ENCODE assay signal across 8 mouse cellular contexts in genomic region chr11:69071262-69071661, GRCm38 (mm10). TPM values are rescaled to one million over a fixed set of nuclear protein-coding genes. Genes with fewer than 3 reads are reported as not detected.
DNase-seq lines count a peak whose midpoint lies in the region; ATAC-seq and TF ChIP-seq lines count a peak whose summit lies in the region.

No protein-coding gene starts in this region.

- peak overlapping the region; percentile 72 for H3K4me3 ChIP-seq in heart, embryonic 15.5 days
- H3K4me3 ChIP-seq in MEL (ENCODE audit: control insufficient read depth in 1 of 2, insufficient read depth in 1 of 2, low read depth in 2 of 2, low read length in 2 of 2) (peak overlapping the region; percentile 49 to 75), macrophage (ENCODE audit: inconsistent target) (peak overlapping the region; percentile 63)
- H3K4me3 ChIP-seq in forebrain, postnatal 0 days (ENCODE audit: low read depth, low read length) = peak overlapping the region; percentile 53

- DNase-seq in heart, postnatal 10 days = no peak
- no peak for DNase-seq in MEL (ENCODE audit: low read depth, low spot score)
- DNase-seq in forebrain, postnatal 0 days = no peak
- no peak for DNase-seq in embryo, embryonic 9.5 days (ENCODE audit: extremely low spot score)
- DNase-seq in right cerebral cortex, postnatal 14 days = no peak
- no peak for DNase-seq in gastrocnemius, postnatal 36 days

- intact Hi-C loops in heart, postnatal 10 days (cut with DNase I) = loop anchor here (5.0 kb wide), 1 partner anchor 176 kb away; no protein-coding TSS in a partner anchor
- intact Hi-C loops in gastrocnemius, postnatal 36 days (cut with DNase I) = no loop called here

- H3K36me3 ChIP-seq in heart, embryonic 15.5 days = no peaks in the 10 kb centered on the region
- H3K36me3 ChIP-seq in MEL (ENCODE audit: control insufficient read depth in 1 of 2, insufficient read depth in 2 of 2, low read length in 2 of 2) = peaks cover 0 to 2% of the 10 kb centered on the region in 2 experiments; a peak in 1 of 4 replicates
- no peaks in the 10 kb centered on the region for H3K36me3 ChIP-seq in forebrain, postnatal 0 days (ENCODE audit: insufficient read depth)
- H3K36me3 ChIP-seq in macrophage (ENCODE audit: inconsistent target) = no peaks in the 10 kb centered on the region

- WGBS in heart, embryonic 15.5 days = 25% methylated on average over 9 of the region's 9 CpGs
- 15% methylated on average over 9 of the region's 9 CpGs for WGBS in forebrain, postnatal 0 days
- WGBS in macrophage (ENCODE audit: missing documents) = 35% methylated on average over 9 of the region's 9 CpGs

- peaks cover 52% of the 10 kb centered on the region for H3K4me1 ChIP-seq in heart, embryonic 15.5 days (replicated peaks)
- H3K4me1 ChIP-seq in MEL (ENCODE audit: control insufficient read depth in 1 of 2, insufficient read depth in 2 of 2, low read length in 2 of 2) = peaks cover 0 to 2% of the 10 kb centered on the region in 2 experiments; a peak in 1 of 4 replicates
- H3K4me1 ChIP-seq in forebrain, postnatal 0 days (ENCODE audit: insufficient read depth) = peaks cover 12% of the 10 kb centered on the region

- no peak for TF ChIP-seq EP300 in MEL (IDR thresholded peaks at IDR 0.05; ENCODE audit: low read depth in 1 of 2, low read length in 2 of 2)

- no peaks in the 10 kb centered on the region for H3K9me3 ChIP-seq in heart, embryonic 15.5 days (replicated peaks)
- no peaks in the 10 kb centered on the region for H3K9me3 ChIP-seq in MEL (replicated peaks; ENCODE audit: insufficient read depth, low read length)
- H3K9me3 ChIP-seq in forebrain, postnatal 0 days (ENCODE audit: low read length) = no peaks in the 10 kb centered on the region

- peak overlapping the region; percentile 84 for H3K9ac ChIP-seq in heart, embryonic 15.5 days
- peak overlapping the region; percentile 77 for H3K9ac ChIP-seq in MEL (ENCODE audit: control insufficient read depth, low read depth, low read length, poor library complexity, severe bottlenecking)
- peak overlapping the region; percentile 69 for H3K9ac ChIP-seq in forebrain, postnatal 0 days

- H3K79me2 ChIP-seq in MEL (ENCODE audit: control insufficient read depth, insufficient read depth, low read length, poor library complexity) (peaks cover 5% of the 10 kb centered on the region; the same call in 1 of the 2 replicates), macrophage (ENCODE audit: inconsistent target) (no peaks in the 10 kb centered on the region)

- H3K4me2 ChIP-seq in heart, embryonic 15.5 days = peak overlapping the region; percentile 84
- H3K4me2 ChIP-seq in forebrain, postnatal 0 days (ENCODE audit: low read depth) = peak overlapping the region; percentile 75

- TF ChIP-seq RAD21 in MEL (IDR thresholded peaks at IDR 0.05; ENCODE audit: low read depth, low read length) = no peak

- TF ChIP-seq POLR2A in MEL (IDR thresholded peaks at IDR 0.05; ENCODE audit: control insufficient read depth in 1 of 2, insufficient read depth in 1 of 2, low read depth in 1 of 2, low read length in 2 of 2, poor library complexity in 1 of 2) = no peak

- no peak for TF ChIP-seq CTCF in MEL (IDR thresholded peaks at IDR 0.05 in 2 of 3, conservative IDR thresholded peaks at IDR 0.05 in 1 of 3; ENCODE audit: control insufficient read depth in 1 of 3, insufficient read depth in 1 of 3, low read depth in 2 of 3, low read length in 3 of 3, poor library complexity in 1 of 3, severe bottlenecking in 1 of 3)
- TF ChIP-seq CTCF in forebrain, postnatal 0 days (IDR thresholded peaks at IDR 0.05; ENCODE audit: low read depth) = no peak

- ATAC-seq in heart, embryonic 15.5 days (replicated peaks; ENCODE audit: insufficient number of reproducible peaks, insufficient read depth, low FRiP score, low read depth) = no peak
- ATAC-seq in forebrain, postnatal 0 days = no peak

- peak overlapping the region; percentile 91 for H3K27ac ChIP-seq in heart, embryonic 15.5 days
- H3K27ac ChIP-seq in MEL (ENCODE audit: control insufficient read depth, low read depth, low read length) = peak overlapping the region; percentile 56
- H3K27ac ChIP-seq in forebrain, postnatal 0 days (ENCODE audit: low read depth, low read length) = peak overlapping the region; percentile 89
- H3K27ac ChIP-seq in macrophage = peak overlapping the region; percentile 63

- H3K27me3 ChIP-seq in heart, embryonic 15.5 days = no peaks in the 10 kb centered on the region
- H3K27me3 ChIP-seq in MEL (ENCODE audit: control insufficient read depth in 1 of 2, insufficient read depth in 2 of 2, low read length in 2 of 2) = no peaks in the 10 kb centered on the region
- no peaks in the 10 kb centered on the region for H3K27me3 ChIP-seq in forebrain, postnatal 0 days (ENCODE audit: insufficient read depth, low read length)

RNA-seq across cellular contexts. Expression of gene Tmem107, which starts 0.7 kb away (rescaled TPM):
- polyA plus RNA-seq in heart, embryonic 15.5 days (2015; fragmentation: Nextera tagmentation; extraction: Ambion mirVana) = 37.0 and 40.9 TPM in 2 replicates
- total RNA-seq in heart, postnatal 10 days (2021) = 1 to 10 TPM; 5.8 to 7.8 TPM
- 44.8 and 47.0 TPM in 2 replicates for total RNA-seq in MEL (2012; rRNA removed)
- 10 to 100 TPM in 1 of 2 experiments, not detected in 1; 79.5 TPM for polyA plus RNA-seq in MEL (2012; ENCODE audit: insufficient read depth in 1 of 2, insufficient read length in 2 of 2, low read depth in 1 of 2, low replicate concordance in 2 of 2, missing spikeins in 1 of 2)
- total RNA-seq in forebrain, postnatal 0 days (2014; rRNA removed) = 32.7 and 45.6 TPM in 2 replicates
- 35.3 and 41.7 TPM in 2 replicates for polyA plus RNA-seq in forebrain, postnatal 0 days (2015; fragmentation: Nextera tagmentation; extraction: Ambion mirVana)
- total RNA-seq in macrophage (2018; cell fraction: chromatin; rRNA removed) = 1 to 10 TPM in 7 of 26 experiments, under 1 TPM in 1, not detected in 18; 0.79 to 3.1 (median 1.5) TPM
- 1 to 10 TPM; 1.9 to 5.8 (median 3.9) TPM for total RNA-seq in macrophage (2018; cell fraction: cytosol; rRNA removed)
- total RNA-seq in macrophage (2018; cell fraction: nucleus; rRNA removed) = 1 to 10 TPM in 18 of 26 experiments, under 1 TPM in 1, not detected in 7; 0.86 to 6.4 (median 2.7) TPM
- 4.1 to 7.3 TPM (median 4.2 TPM) in 3 replicates for polyA plus RNA-seq in macrophage (2018)
- 1 to 10 TPM; 3.4 TPM for total RNA-seq in gastrocnemius, postnatal 36 days (2021)

RNA-seq across cellular contexts. Expression of gene Borcs6, which starts 11.7 kb away (rescaled TPM):
- polyA plus RNA-seq in heart, embryonic 15.5 days (2015; fragmentation: Nextera tagmentation; extraction: Ambion mirVana) = 10.5 and 11.7 TPM in 2 replicates
- 10 to 100 TPM; 16.7 to 19.4 TPM for total RNA-seq in heart, postnatal 10 days (2021)
- 9.2 and 10.2 TPM in 2 replicates for total RNA-seq in MEL (2012; rRNA removed)
- 1 to 10 TPM in 1 of 2 experiments, not detected in 1; 9.3 TPM for polyA plus RNA-seq in MEL (2012; ENCODE audit: insufficient read depth in 1 of 2, insufficient read length in 2 of 2, low read depth in 1 of 2, low replicate concordance in 2 of 2, missing spikeins in 1 of 2)
- 32.8 and 33.7 TPM in 2 replicates for total RNA-seq in forebrain, postnatal 0 days (2014; rRNA removed)
- polyA plus RNA-seq in forebrain, postnatal 0 days (2015; fragmentation: Nextera tagmentation; extraction: Ambion mirVana) = 20.9 and 21.7 TPM in 2 replicates
- 10 to 100 TPM in 17 of 26 experiments, 1 to 10 TPM in 9; 3.6 to 22.4 (median 12.0) TPM for total RNA-seq in macrophage (2018; cell fraction: chromatin; rRNA removed)
- total RNA-seq in macrophage (2018; cell fraction: cytosol; rRNA removed) = 10 to 100 TPM; 21.1 to 43.6 (median 31.0) TPM
- 10 to 100 TPM; 13.9 to 44.9 (median 28.3) TPM for total RNA-seq in macrophage (2018; cell fraction: nucleus; rRNA removed)
- 11.7 to 37.1 TPM (median 15.6 TPM) in 3 replicates for polyA plus RNA-seq in macrophage (2018)
- total RNA-seq in gastrocnemius, postnatal 36 days (2021) = 10 to 100 TPM; 17.4 to 18.8 TPM

RNA-seq across cellular contexts. Expression of gene Vamp2, which starts 17.0 kb away (rescaled TPM):
- 82.2 and 96.4 TPM in 2 replicates for polyA plus RNA-seq in heart, embryonic 15.5 days (2015; fragmentation: Nextera tagmentation; extraction: Ambion mirVana)
- total RNA-seq in heart, postnatal 10 days (2021) = 10 to 100 TPM; 71.1 to 85.8 TPM
- total RNA-seq in MEL (2012; rRNA removed) = 3.3 and 4.2 TPM in 2 replicates
- polyA plus RNA-seq in MEL (2012; ENCODE audit: insufficient read depth in 1 of 2, insufficient read length in 2 of 2, low read depth in 1 of 2, low replicate concordance in 2 of 2, missing spikeins in 1 of 2) = 10 to 100 TPM in 1 of 2 experiments, not detected in 1; 28.9 TPM
- 76.8 and 104 TPM in 2 replicates for total RNA-seq in forebrain, postnatal 0 days (2014; rRNA removed)
- 500 and 554 TPM in 2 replicates for polyA plus RNA-seq in forebrain, postnatal 0 days (2015; fragmentation: Nextera tagmentation; extraction: Ambion mirVana)
- 100 to 1,000 TPM in 20 of 26 experiments, 10 to 100 TPM in 6; 79.4 to 259 (median 167) TPM for total RNA-seq in macrophage (2018; cell fraction: chromatin; rRNA removed)
- total RNA-seq in macrophage (2018; cell fraction: cytosol; rRNA removed) = 10 to 100 TPM; 20.1 to 40.4 (median 26.4) TPM
- 100 to 1,000 TPM in 24 of 26 experiments, 10 to 100 TPM in 2; 83.9 to 283 (median 140) TPM for total RNA-seq in macrophage (2018; cell fraction: nucleus; rRNA removed)
- polyA plus RNA-seq in macrophage (2018) = 23.6 to 47.7 TPM (median 36.7 TPM) in 3 replicates
- 10 to 100 TPM; 26.7 to 38.1 TPM for total RNA-seq in gastrocnemius, postnatal 36 days (2021)

RNA-seq across cellular contexts. Expression of gene Per1, which starts 23.8 kb away (rescaled TPM):
- polyA plus RNA-seq in heart, embryonic 15.5 days (2015; fragmentation: Nextera tagmentation; extraction: Ambion mirVana) = 16.1 and 25.2 TPM in 2 replicates
- total RNA-seq in heart, postnatal 10 days (2021) = 100 to 1,000 TPM in 1 of 2 experiments, 10 to 100 TPM in 1; 61.4 to 101 TPM
- total RNA-seq in MEL (2012; rRNA removed) = 4.5 and 5.6 TPM in 2 replicates
- 10 to 100 TPM in 1 of 2 experiments, not detected in 1; 34.9 TPM for polyA plus RNA-seq in MEL (2012; ENCODE audit: insufficient read depth in 1 of 2, insufficient read length in 2 of 2, low read depth in 1 of 2, low replicate concordance in 2 of 2, missing spikeins in 1 of 2)
- total RNA-seq in forebrain, postnatal 0 days (2014; rRNA removed) = 16.5 and 38.3 TPM in 2 replicates
- 15.2 and 16.7 TPM in 2 replicates for polyA plus RNA-seq in forebrain, postnatal 0 days (2015; fragmentation: Nextera tagmentation; extraction: Ambion mirVana)
- total RNA-seq in macrophage (2018; cell fraction: chromatin; rRNA removed) = 100 to 1,000 TPM in 3 of 26 experiments, 10 to 100 TPM in 20, 1 to 10 TPM in 3; 2.1 to 182 (median 41.9) TPM
- total RNA-seq in macrophage (2018; cell fraction: cytosol; rRNA removed) = 10 to 100 TPM in 18 of 26 experiments, 1 to 10 TPM in 8; 1.2 to 30.8 (median 12.4) TPM
- 100 to 1,000 TPM in 2 of 26 experiments, 10 to 100 TPM in 19, 1 to 10 TPM in 5; 3.2 to 114 (median 23.5) TPM for total RNA-seq in macrophage (2018; cell fraction: nucleus; rRNA removed)
- polyA plus RNA-seq in macrophage (2018) = 8.8 to 17.5 TPM (median 11.6 TPM) in 3 replicates
- 10 to 100 TPM; 60.9 to 89.0 TPM for total RNA-seq in gastrocnemius, postnatal 36 days (2021)

RNA-seq across cellular contexts. Expression of gene Aurkb, which starts 25.8 kb away (rescaled TPM):
- 64.3 and 92.4 TPM in 2 replicates for polyA plus RNA-seq in heart, embryonic 15.5 days (2015; fragmentation: Nextera tagmentation; extraction: Ambion mirVana)
- 10 to 100 TPM; 11.6 to 15.4 TPM for total RNA-seq in heart, postnatal 10 days (2021)
- total RNA-seq in MEL (2012; rRNA removed) = 120 and 124 TPM in 2 replicates
- polyA plus RNA-seq in MEL (2012; ENCODE audit: insufficient read depth in 1 of 2, insufficient read length in 2 of 2, low read depth in 1 of 2, low replicate concordance in 2 of 2, missing spikeins in 1 of 2) (100 to 1,000 TPM; 159 to 170 TPM), macrophage (2018) (4.2 to 8.5 TPM (median 7.3 TPM) in 3 replicates)
- 8.5 and 12.5 TPM in 2 replicates for total RNA-seq in forebrain, postnatal 0 days (2014; rRNA removed)
- polyA plus RNA-seq in forebrain, postnatal 0 days (2015; fragmentation: Nextera tagmentation; extraction: Ambion mirVana) = 11.5 and 13.9 TPM in 2 replicates
- total RNA-seq in macrophage (2018; cell fraction: chromatin; rRNA removed) = 10 to 100 TPM in 7 of 26 experiments, 1 to 10 TPM in 15, under 1 TPM in 2, not detected in 2; 0.53 to 31.9 (median 6.0) TPM
- 1 to 10 TPM; 1.8 to 7.3 (median 4.3) TPM for total RNA-seq in macrophage (2018; cell fraction: cytosol; rRNA removed)
- total RNA-seq in macrophage (2018; cell fraction: nucleus; rRNA removed) = 10 to 100 TPM in 3 of 26 experiments, 1 to 10 TPM in 21, under 1 TPM in 1, not detected in 1; 0.69 to 20.2 (median 3.6) TPM
- total RNA-seq in gastrocnemius, postnatal 36 days (2021) = 1 to 10 TPM in 1 of 2 experiments, under 1 TPM in 1; 0.51 to 1.1 TPM
